Mouse (Mus musculus) cerebellum, adult 9-11 months (tissue): Measurements from ENCODE around the gene Oxsr1.
"Not testable (repeated sequence)": the region's sequence is repeated elsewhere in the genome, so short reads cannot be mapped to it uniquely, and the experiment has no call there.

Experiments used
- DNase-seq: peaks from one replicate; pipeline ENCODE4 v3.0.0; 2022

The Oxsr1 gene

GRCm38 (mm10) chr9:119268588-119269145, 53.6 kb downstream of the Oxsr1 start:
- DNase-seq, result no peak

GRCm38 (mm10) chr9:119268120-119268519, 54.1 kb downstream of the Oxsr1 start:
- DNase-seq, result no peak

GRCm38 (mm10) chr9:119266121-119266395, 56.2 kb downstream of the Oxsr1 start:
- not testable (repeated sequence) for DNase-seq

- not testable (repeated sequence) for DNase-seq
Measured at GRCm38 (mm10) chr9:119265373-119266120, 56.7 kb downstream of the Oxsr1 start.

GRCm38 (mm10) chr9:119263067-119263466, 59.2 kb downstream of the Oxsr1 start:
- no peak for DNase-seq

- DNase-seq, result no peak
Measured at GRCm38 (mm10) chr9:119260825-119261224, 61.4 kb downstream of the Oxsr1 start.

- DNase-seq, result no peak
Measured at GRCm38 (mm10) chr9:119258785-119259184, 63.4 kb downstream of the Oxsr1 start.

- DNase-seq, result no peak
Measured at GRCm38 (mm10) chr9:119258128-119258527, 64.1 kb downstream of the Oxsr1 start.

- DNase-seq, result no peak
Measured at GRCm38 (mm10) chr9:119256161-119256560, 66.1 kb downstream of the Oxsr1 start.

GRCm38 (mm10) chr9:119255096-119255495, 67.1 kb downstream of the Oxsr1 start:
- no peak for DNase-seq

- no peak for DNase-seq
Measured at GRCm38 (mm10) chr9:119254187-119254586, 68.0 kb downstream of the Oxsr1 start.

GRCm38 (mm10) chr9:119247996-119248395, 74.2 kb downstream of the Oxsr1 start:
- no peak for DNase-seq

GRCm38 (mm10) chr9:119246826-119247225, 75.4 kb downstream of the Oxsr1 start:
- peak; percentile 54 for DNase-seq

GRCm38 (mm10) chr9:119243981-119244380, 78.2 kb downstream of the Oxsr1 start:
- DNase-seq, result no peak

- no peak for DNase-seq
Measured at GRCm38 (mm10) chr9:119241169-119241865, 80.9 kb downstream of the Oxsr1 start.

- no peak for DNase-seq
Measured at GRCm38 (mm10) chr9:119240286-119240997, 81.8 kb downstream of the Oxsr1 start.

GRCm38 (mm10) chr9:119239274-119239673, 83.0 kb downstream of the Oxsr1 start:
- DNase-seq, result no peak

GRCm38 (mm10) chr9:119238796-119239195, 83.4 kb downstream of the Oxsr1 start:
- no peak for DNase-seq

GRCm38 (mm10) chr9:119231552-119231951, 90.7 kb downstream of the Oxsr1 start:
- DNase-seq, result no peak

- DNase-seq, result no peak
Measured at GRCm38 (mm10) chr9:119230829-119231228, 91.4 kb downstream of the Oxsr1 start.

GRCm38 (mm10) chr9:119220249-119220648, 102.0 kb downstream of the Oxsr1 start:
- DNase-seq, result no peak

- no peak for DNase-seq
Measured at GRCm38 (mm10) chr9:119219667-119220066, 102.6 kb downstream of the Oxsr1 start.

- not testable (repeated sequence) for DNase-seq
Measured at GRCm38 (mm10) chr9:119215341-119215740, 106.9 kb downstream of the Oxsr1 start.

GRCm38 (mm10) chr9:119214601-119215000, 107.6 kb downstream of the Oxsr1 start:
- no peak for DNase-seq
